Mouse (Mus musculus) MEL (cell line): Measurements from ENCODE around the gene Zzz3. TPM values are rescaled to one million over a fixed set of nuclear protein-coding genes. Genes with fewer than 3 reads are reported as not detected.

Source experiments
- DNase-seq: peaks from one replicate; pipeline ENCODE4 v3.0.0; 2011; ENCODE audit warnings: low read depth, low spot score
- H3K27ac ChIP-seq: 2 replicates; pipeline ENCODE4 v1.5.1; 2012; ENCODE audit warnings: low read depth, mild to moderate bottlenecking, control low read depth, low read length, moderate library complexity; ENCODE audit not compliant: control insufficient read depth
- H3K27me3 ChIP-seq, 2 experiments: fragments of 150-350 bp in 1 of 2; sonication (generic) in 1 of 2; 2 replicates each; pipeline ENCODE4 v1.6.1; 2012; ENCODE audit warnings: low read length in 2 of 2, mild to moderate bottlenecking in 2 of 2, improper control_type of control experiment in 1 of 2, moderate library complexity in 1 of 2; ENCODE audit not compliant: insufficient read depth in 2 of 2, control insufficient read depth in 1 of 2
- H3K36me3 ChIP-seq, 2 experiments: 2 replicates each; pipeline ENCODE4 v1.6.1; 2012 to 2014; ENCODE audit warnings: low read length in 2 of 2, improper control_type of control experiment in 1 of 2, inconsistent platforms in 1 of 2, mild to moderate bottlenecking in 1 of 2; ENCODE audit not compliant: insufficient read depth in 2 of 2, control insufficient read depth in 1 of 2
- H3K4me1 ChIP-seq, 2 experiments: fragments of 150-350 bp in 1 of 2; sonication (generic) in 1 of 2; 2 replicates each; pipeline ENCODE4 v1.6.1; 2012; ENCODE audit warnings: low read length in 2 of 2, improper control_type of control experiment in 1 of 2, mild to moderate bottlenecking in 1 of 2; ENCODE audit not compliant: insufficient read depth in 2 of 2, control insufficient read depth in 1 of 2
- H3K4me3 ChIP-seq, 2 experiments: fragments of 150-350 bp in 1 of 2; sonication (generic) in 1 of 2; 2 replicates each; pipeline ENCODE4 v1.5.1; 2012; ENCODE audit warnings: low read depth in 2 of 2, low read length in 2 of 2, mild to moderate bottlenecking in 2 of 2, moderate library complexity in 2 of 2, control low read depth in 1 of 2, improper control_type of control experiment in 1 of 2; ENCODE audit not compliant: control insufficient read depth in 1 of 2, insufficient read depth in 1 of 2
- H3K79me2 ChIP-seq: 2 replicates; pipeline ENCODE4 v1.6.1; 2012; ENCODE audit warnings: mild to moderate bottlenecking, low read length, moderate library complexity; ENCODE audit not compliant: control insufficient read depth, poor library complexity, insufficient read depth
- H3K9ac ChIP-seq: 2 replicates; pipeline ENCODE4 v1.6.1; 2012; ENCODE audit warnings: low read depth, mild to moderate bottlenecking, control low read depth, low read length, moderate library complexity; ENCODE audit not compliant: control insufficient read depth, poor library complexity, severe bottlenecking
- H3K9me3 ChIP-seq: fragments of 150-350 bp; sonication (generic); replicated peaks from 2 replicates; pipeline ENCODE4 v1.6.1; 2012; ENCODE audit warnings: mild to moderate bottlenecking, low read length, improper control_type of control experiment, moderate library complexity; ENCODE audit not compliant: insufficient read depth
- CHD2 ChIP-seq: IDR thresholded peaks from 2 replicates; pipeline ENCODE4 v1.6.1; 2011; ENCODE audit warnings: low read length, improper control_type of control experiment
- ELF1 ChIP-seq: IDR thresholded peaks from 2 replicates; pipeline ENCODE4 v1.6.1; 2014; ENCODE audit warnings: low read depth, mild to moderate bottlenecking, inconsistent platforms, low read length, improper control_type of control experiment, moderate library complexity
- EP300 ChIP-seq, 2 experiments: IDR thresholded peaks; 2 replicates each; pipeline ENCODE4 v1.6.1; 2011; ENCODE audit warnings: improper control_type of control experiment in 2 of 2, low read length in 2 of 2, low read depth in 1 of 2, mild to moderate bottlenecking in 1 of 2
- ETS1 ChIP-seq: IDR thresholded peaks from 2 replicates; pipeline ENCODE4 v1.6.1; 2012; ENCODE audit warnings: low read depth, mild to moderate bottlenecking, inconsistent platforms, low read length, improper control_type of control experiment, moderate library complexity
- GABPA ChIP-seq: IDR thresholded peaks from 2 replicates; pipeline ENCODE4 v1.6.1; 2012; ENCODE audit warnings: low read depth, mild to moderate bottlenecking, inconsistent platforms, low read length, improper control_type of control experiment, moderate library complexity
- HCFC1 ChIP-seq: IDR thresholded peaks from 2 replicates; pipeline ENCODE4 v1.6.1; 2012; ENCODE audit warnings: low read depth, mild to moderate bottlenecking, inconsistent platforms, low read length, improper control_type of control experiment, moderate library complexity
- JUND ChIP-seq: IDR thresholded peaks from 2 replicates; pipeline ENCODE4 v1.6.1; 2011; ENCODE audit warnings: low read depth, mild to moderate bottlenecking, improper control_type of control experiment, low read length
- KAT2A ChIP-seq: conservative IDR thresholded peaks from 2 replicates; pipeline ENCODE4 v1.6.1; 2012; ENCODE audit warnings: low read depth, low read length, improper control_type of control experiment, inconsistent platforms
- MAX ChIP-seq: IDR thresholded peaks from 2 replicates; pipeline ENCODE4 v1.6.1; 2011; ENCODE audit warnings: low read length, improper control_type of control experiment
- MAZ ChIP-seq: IDR thresholded peaks from 2 replicates; pipeline ENCODE4 v1.6.1; 2012; ENCODE audit warnings: low read depth, mild to moderate bottlenecking, inconsistent platforms, low read length, improper control_type of control experiment
- MXI1 ChIP-seq: IDR thresholded peaks from 2 replicates; pipeline ENCODE4 v1.6.1; 2011; ENCODE audit warnings: mild to moderate bottlenecking, low read depth, low read length, improper control_type of control experiment
- MYB ChIP-seq: IDR thresholded peaks from 2 replicates; pipeline ENCODE4 v1.6.1; 2011; ENCODE audit warnings: mild to moderate bottlenecking, low read depth, low read length, improper control_type of control experiment
- NRF1 ChIP-seq: IDR thresholded peaks from 2 replicates; pipeline ENCODE4 v1.6.1; 2014; ENCODE audit warnings: low read depth, mild to moderate bottlenecking, inconsistent platforms, low read length, improper control_type of control experiment, moderate library complexity; ENCODE audit not compliant: poor library complexity, insufficient read depth, severe bottlenecking
- POLR2AphosphoS2 ChIP-seq: IDR thresholded peaks from 2 replicates; pipeline ENCODE4 v1.6.1; 2011; ENCODE audit warnings: low read length, improper control_type of control experiment
- RAD21 ChIP-seq: IDR thresholded peaks from 2 replicates; pipeline ENCODE4 v1.6.1; 2011; ENCODE audit warnings: mild to moderate bottlenecking, low read depth, low read length, improper control_type of control experiment
- RCOR1 ChIP-seq: IDR thresholded peaks from 2 replicates; pipeline ENCODE4 v1.6.1; 2012; ENCODE audit warnings: low read depth, mild to moderate bottlenecking, inconsistent platforms, low read length, improper control_type of control experiment
- SIN3A ChIP-seq: IDR thresholded peaks from 2 replicates; pipeline ENCODE4 v1.6.1; 2012; ENCODE audit warnings: low read length, improper control_type of control experiment, inconsistent platforms
- SMC3 ChIP-seq: IDR thresholded peaks from 2 replicates; pipeline ENCODE4 v1.6.1; 2011; ENCODE audit warnings: low read depth, low read length, improper control_type of control experiment
- TAL1 ChIP-seq: IDR thresholded peaks from 2 replicates; pipeline ENCODE4 v1.6.1; 2012; ENCODE audit warnings: mild to moderate bottlenecking, inconsistent platforms, low read length, moderate library complexity, mixed read lengths
- UBTF ChIP-seq: IDR thresholded peaks from 2 replicates; pipeline ENCODE4 v1.6.1; 2012; ENCODE audit warnings: low read depth, mild to moderate bottlenecking, inconsistent platforms, low read length, improper control_type of control experiment, moderate library complexity, borderline replicate concordance; ENCODE audit not compliant: insufficient read depth
- USF2 ChIP-seq, 2 experiments: IDR thresholded peaks; 2 replicates each; pipeline ENCODE4 v1.6.1; 2011 to 2012; ENCODE audit warnings: improper control_type of control experiment in 2 of 2, low read length in 2 of 2, borderline replicate concordance in 1 of 2, inconsistent platforms in 1 of 2, low read depth in 1 of 2, mild to moderate bottlenecking in 1 of 2; ENCODE audit not compliant: insufficient read depth in 1 of 2
- ZC3H11A ChIP-seq: IDR thresholded peaks from 2 replicates; pipeline ENCODE4 v1.6.1; 2012; ENCODE audit warnings: low read depth, mild to moderate bottlenecking, inconsistent platforms, low read length, improper control_type of control experiment
- ZKSCAN1 ChIP-seq: IDR thresholded peaks from 2 replicates; pipeline ENCODE4 v1.6.1; 2012; ENCODE audit warnings: low read depth, mild to moderate bottlenecking, inconsistent platforms, low read length, improper control_type of control experiment, moderate library complexity
- ZMIZ1 ChIP-seq: IDR thresholded peaks from 2 replicates; pipeline ENCODE4 v1.6.1; 2012; ENCODE audit warnings: low read depth, mild to moderate bottlenecking, inconsistent platforms, low read length, improper control_type of control experiment, moderate library complexity
- ZNF384 ChIP-seq: IDR thresholded peaks from 2 replicates; pipeline ENCODE4 v1.6.1; 2012; ENCODE audit warnings: low read depth, mild to moderate bottlenecking, inconsistent platforms, low read length, improper control_type of control experiment
- polyA plus RNA-seq, 2 experiments: library from polyadenylated mRNA; stranded (reverse) in 1 of 2; unstranded in 1 of 2; fragments of >175 nt in 1 of 2; fragments of >200 nt in 1 of 2; gene quantifications; 2 replicates each; pipeline versions ENCODE4 v1.2.1 to v1.2.4; 2012; ENCODE audit warnings: low replicate concordance in 2 of 2, low read depth in 1 of 2; ENCODE audit not compliant: insufficient read length in 2 of 2, insufficient read depth in 1 of 2, missing spikeins in 1 of 2
- total RNA-seq: library from RNA; depleted of rRNA; stranded (reverse); fragments of 300-350 nt; gene quantifications from 2 replicates; pipeline ENCODE4 v1.2.3, GENCODE M21; 2012

The Zzz3 gene
- total and polyA plus RNA-seq, 3 experiments, result 46.1 to 507 (median 53.7) TPM

DNA sequence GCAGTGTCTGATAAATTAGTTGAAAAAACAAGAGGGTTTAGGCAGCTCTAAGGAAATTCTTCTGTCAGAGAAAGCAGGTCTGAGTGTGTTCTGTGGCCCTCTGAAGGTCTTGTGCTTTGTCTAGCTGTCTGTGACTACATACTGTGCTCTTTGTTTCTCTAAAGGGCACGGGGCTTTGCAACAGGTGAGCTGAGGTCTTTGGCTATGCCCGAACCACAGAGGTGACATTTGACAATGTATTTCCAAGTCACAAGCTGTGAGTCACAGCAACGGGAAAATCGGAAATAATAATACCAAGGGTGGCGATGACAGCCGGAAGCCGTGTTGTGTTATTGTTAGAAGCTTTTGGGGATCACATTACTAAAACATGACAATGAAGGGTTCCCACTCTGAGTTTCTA lies 101.8 kb downstream of the Zzz3 start:
- DNase-seq, result no peak
- H3K9me3 ChIP-seq, result no peaks in the 10 kb centered on the region
- peaks cover 15 to 18% of the 10 kb centered on the region in 2 experiments for H3K4me1 ChIP-seq
- TF ChIP-seq MXI1, result no peak
- TF ChIP-seq MYB, result no peak
- no peak for TF ChIP-seq GABPA
- TF ChIP-seq EP300 (IDR thresholded peaks at IDR 0.05; ENCODE audit: low read depth in 1 of 2, low read length in 2 of 2), result no peak
- no peak for TF ChIP-seq RCOR1
- no peak for TF ChIP-seq MAX
- no peak for TF ChIP-seq MAZ
- TF ChIP-seq KAT2A, result no peak
- no peak for TF ChIP-seq ZC3H11A
- no peak for TF ChIP-seq ZNF384
- TF ChIP-seq POLR2AphosphoS2, result no peak
- no peak for TF ChIP-seq RAD21
- no peak for TF ChIP-seq ZMIZ1
- no peak overlapping the region for H3K9ac ChIP-seq
- no peak overlapping the region for H3K4me3 ChIP-seq
- no peaks in the 10 kb centered on the region for H3K27me3 ChIP-seq
- peaks cover 0 to 16% of the 10 kb centered on the region in 2 experiments; a peak in 2 of 4 replicates for H3K36me3 ChIP-seq
- H3K27ac ChIP-seq, result no peak overlapping the region
- no peaks in the 10 kb centered on the region for H3K79me2 ChIP-seq

DNA sequence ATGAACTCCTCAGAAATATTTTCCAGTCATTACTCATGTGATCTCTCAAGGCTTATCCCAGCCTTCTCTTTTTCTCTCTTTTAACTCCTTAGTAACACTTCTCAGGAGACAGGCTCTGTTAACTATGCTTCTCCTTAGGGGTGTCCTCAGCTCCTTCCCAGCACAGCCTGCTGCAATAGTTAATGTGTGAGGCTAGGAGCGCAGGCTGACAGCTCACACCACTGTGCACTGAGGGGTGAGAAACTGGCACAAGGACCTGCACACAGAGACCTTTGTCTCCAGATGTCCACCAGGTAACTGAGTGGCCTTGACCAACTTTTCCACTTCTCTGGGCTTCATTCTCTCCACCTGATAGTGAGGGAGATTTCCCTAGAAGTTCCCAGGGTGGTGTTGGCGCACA lies 102.6 kb downstream of the Zzz3 start:
- Histone ChIP-seq H3K79me2 (no peaks in the 10 kb centered on the region), H3K27me3 (no peaks in the 10 kb centered on the region), H3K9ac (no peak overlapping the region), H3K9me3 (no peaks in the 10 kb centered on the region), H3K36me3 (peaks cover 0 to 16% of the 10 kb centered on the region in 2 experiments; a peak in 2 of 4 replicates), H3K27ac (no peak overlapping the region), H3K4me3 (no peak overlapping the region), H3K4me1 (peaks cover 15 to 18% of the 10 kb centered on the region in 2 experiments)
- DNase-seq, result no peak
- TF ChIP-seq ETS1 (no peak), USF2 (IDR thresholded peaks at IDR 0.05; ENCODE audit: borderline replicate concordance in 1 of 2, insufficient read depth in 1 of 2, low read depth in 1 of 2, low read length in 2 of 2) (no peak), HCFC1 (no peak), TAL1 (no peak), SMC3 (no peak), ELF1 (no peak), ZNF384 (no peak), RCOR1 (no peak), NRF1 (no peak), MAZ (no peak), SIN3A (no peak), ZKSCAN1 (no peak), JUND (no peak), CHD2 (no peak), UBTF (no peak), POLR2AphosphoS2 (no peak)
